Mouse (Mus musculus): Measurements from ENCODE around the gene Pnkd.

DNA sequence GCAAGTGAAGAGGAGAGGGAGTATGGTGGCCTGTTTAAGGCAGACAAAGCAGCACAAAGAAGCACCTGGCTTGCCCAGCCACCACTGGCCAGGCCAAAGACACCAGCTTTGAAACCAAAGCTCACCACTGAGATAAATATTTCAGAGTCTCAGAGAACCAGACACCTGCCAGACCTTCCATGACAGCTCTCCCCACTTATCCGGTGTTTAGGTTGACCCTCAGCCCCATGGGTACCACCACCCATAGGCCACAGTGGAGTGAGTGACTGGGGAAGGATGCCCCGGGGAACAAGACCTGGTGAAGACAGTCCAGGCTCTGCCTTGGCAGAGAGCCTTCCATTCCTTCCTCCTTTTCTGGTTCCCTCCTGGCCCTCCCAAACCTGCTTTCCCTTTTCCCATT lies 18.1 kb downstream of the Pnkd start:
- TF ChIP-seq POLR2A (IDR thresholded peaks at IDR 0.05; ENCODE audit: insufficient read depth, low read depth, low read length) (no peak), CTCF (IDR thresholded peaks at IDR 0.05; ENCODE audit: insufficient read depth, low read depth, low read length) (no peak)
